Comparison of ENCODE assay signal across 8 mouse cellular contexts in the genomic region with DNA sequence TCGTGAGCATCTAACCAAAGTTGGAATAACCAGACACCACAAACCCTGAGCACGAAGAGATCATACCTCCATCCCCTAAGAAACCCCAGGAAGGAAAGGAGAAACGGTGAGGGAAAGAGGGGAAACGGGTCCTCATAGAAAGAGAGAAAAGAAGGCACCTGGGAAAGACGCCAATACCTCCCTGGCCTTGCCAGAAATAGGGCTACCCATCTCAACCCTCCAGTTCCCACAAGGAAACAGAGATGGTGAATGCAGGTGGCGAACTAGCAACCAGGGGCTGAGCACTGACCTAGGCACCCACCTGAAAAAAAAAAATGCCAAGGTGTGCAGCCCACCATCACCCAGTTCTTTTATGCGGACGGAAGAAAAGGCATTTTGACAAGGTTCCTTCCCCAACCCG. TPM values are rescaled to one million over a fixed set of nuclear protein-coding genes. Genes with fewer than 3 reads are reported as not detected.
A peak's percentile ranks its signal among the peaks of the same experiment; 100 is the strongest.
DNase-seq lines count a peak whose midpoint lies in the region; ATAC-seq and TF ChIP-seq lines count a peak whose summit lies in the region.

No protein-coding gene starts in this region.

- peak overlapping the region; percentile 85 for H3K4me3 ChIP-seq in lung, adult 2 months (replicated peaks; ENCODE audit: extremely low read depth, low read depth, low read length)
- H3K4me3 ChIP-seq in embryonic facial prominence, embryonic 14.5 days (ENCODE audit: low read depth, low read length), result peak overlapping the region; percentile 94
- peak overlapping the region; percentile 85 for H3K4me3 ChIP-seq in intestine, embryonic 15.5 days (replicated peaks)
- H3K4me3 ChIP-seq in neural tube, embryonic 13.5 days, result peak overlapping the region; percentile 95

- no peak for ATAC-seq in embryonic facial prominence, embryonic 14.5 days (ENCODE audit: low read depth)
- no peak for ATAC-seq in intestine, embryonic 15.5 days
- ATAC-seq in neural tube, embryonic 13.5 days (ENCODE audit: low read depth), result no peak

- H3K4me2 ChIP-seq in embryonic facial prominence, embryonic 14.5 days (ENCODE audit: low read depth, low read length), result peak overlapping the region; percentile 89
- H3K4me2 ChIP-seq in intestine, embryonic 15.5 days (replicated peaks), result peak overlapping the region; percentile 97
- peak overlapping the region; percentile 79 for H3K4me2 ChIP-seq in neural tube, embryonic 13.5 days

- DNase-seq in lung, adult 2 months, result no peak
- no peak for DNase-seq in lung, postnatal 4 days
- DNase-seq in embryonic facial prominence, embryonic 14.5 days (ENCODE audit: low spot score), result no peak
- no peak for DNase-seq in adipocyte (ENCODE audit: low spot score)
- no peak for DNase-seq in urinary bladder, postnatal 14 days (ENCODE audit: low spot score)
- no peak for DNase-seq in gastrocnemius, postnatal 36 days

- H3K27ac ChIP-seq in embryonic facial prominence, embryonic 14.5 days (replicated peaks; ENCODE audit: low read depth, low read length), result no peak overlapping the region
- no peak overlapping the region for H3K27ac ChIP-seq in intestine, embryonic 15.5 days
- H3K27ac ChIP-seq in neural tube, embryonic 13.5 days (replicated peaks), result peak overlapping the region; percentile 94

- peak overlapping the region; percentile 83 for H3K9ac ChIP-seq in embryonic facial prominence, embryonic 14.5 days (ENCODE audit: low read depth, low read length)
- peak overlapping the region; percentile 64; the same call in 1 of the 2 replicates for H3K9ac ChIP-seq in intestine, embryonic 15.5 days
- H3K9ac ChIP-seq in neural tube, embryonic 13.5 days, result peak overlapping the region; percentile 95

- TF ChIP-seq CTCF in lung, adult 2 months (IDR thresholded peaks at IDR 0.05; ENCODE audit: insufficient read depth, low read length), result no peak

- no peak for TF ChIP-seq POLR2A in lung, adult 2 months (IDR thresholded peaks at IDR 0.05; ENCODE audit: borderline replicate concordance, extremely low read depth, low read depth, low read length)

- intact Hi-C loops in gastrocnemius, postnatal 36 days (cut with DNase I), result loop anchor here (5.0 kb wide), 1 partner anchor 89 kb away; no protein-coding TSS in a partner anchor

- no peaks in the 10 kb centered on the region for H3K36me3 ChIP-seq in embryonic facial prominence, embryonic 14.5 days (ENCODE audit: control insufficient read depth, insufficient read depth, low read length)
- H3K36me3 ChIP-seq in intestine, embryonic 15.5 days, result no peaks in the 10 kb centered on the region
- H3K36me3 ChIP-seq in neural tube, embryonic 13.5 days, result no peaks in the 10 kb centered on the region

- no peaks in the 10 kb centered on the region for H3K27me3 ChIP-seq in embryonic facial prominence, embryonic 14.5 days (replicated peaks; ENCODE audit: control insufficient read depth, insufficient read depth, low read length)
- H3K27me3 ChIP-seq in intestine, embryonic 15.5 days (replicated peaks), result 0 out of 2 replicates have a peak, but pooled peaks cover 8% of the 10 kb centered on the region
- H3K27me3 ChIP-seq in neural tube, embryonic 13.5 days, result no peaks in the 10 kb centered on the region

- H3K9me3 ChIP-seq in embryonic facial prominence, embryonic 14.5 days (ENCODE audit: control insufficient read depth, low read length), result no peaks in the 10 kb centered on the region
- no peaks in the 10 kb centered on the region for H3K9me3 ChIP-seq in intestine, embryonic 15.5 days
- no peaks in the 10 kb centered on the region for H3K9me3 ChIP-seq in neural tube, embryonic 13.5 days

- 35% methylated on average over 9 of the region's 9 CpGs for WGBS in lung, adult 2 months
- 37% methylated on average over 9 of the region's 9 CpGs for WGBS in embryonic facial prominence, embryonic 14.5 days
- 42% methylated on average over 9 of the region's 9 CpGs for WGBS in intestine, embryonic 15.5 days
- WGBS in neural tube, embryonic 13.5 days, result 35% methylated on average over 9 of the region's 9 CpGs

- H3K4me1 ChIP-seq in lung, adult 2 months (ENCODE audit: control insufficient read depth, insufficient read depth, low read length), result peaks cover 6% of the 10 kb centered on the region; the same call in 1 of the 2 replicates
- H3K4me1 ChIP-seq in embryonic facial prominence, embryonic 14.5 days (ENCODE audit: control insufficient read depth, insufficient read depth, low read length), result peaks cover 5% of the 10 kb centered on the region; the same call in 1 of the 2 replicates
- peaks cover 10% of the 10 kb centered on the region for H3K4me1 ChIP-seq in intestine, embryonic 15.5 days (replicated peaks)
- peaks cover 26% of the 10 kb centered on the region for H3K4me1 ChIP-seq in neural tube, embryonic 13.5 days (replicated peaks)

RNA-seq across cellular contexts. Expression of gene Tmem229b, which starts 1.4 kb away (rescaled TPM):
- polyA plus RNA-seq in lung, adult 2 months (2012; rRNA removed), result 15.4 and 18.6 TPM in 2 replicates
- 8.1 and 9.5 TPM in 2 replicates for polyA plus RNA-seq in embryonic facial prominence, embryonic 14.5 days (2014; fragmentation: Nextera tagmentation; extraction: Ambion mirVana)
- 5.0 and 5.2 TPM in 2 replicates for polyA plus RNA-seq in intestine, embryonic 15.5 days (2015; fragmentation: Nextera tagmentation; extraction: Ambion mirVana)
- polyA plus RNA-seq in neural tube, embryonic 13.5 days (2015; fragmentation: Nextera tagmentation; extraction: Ambion mirVana), result 44.2 and 50.6 TPM in 2 replicates
- total RNA-seq in gastrocnemius, postnatal 36 days (2021), result 10 to 100 TPM in 1 of 2 experiments, 1 to 10 TPM in 1; 7.0 to 10.4 TPM

RNA-seq across cellular contexts. Expression of gene Plekhh1, which starts 22.9 kb away (rescaled TPM):
- polyA plus RNA-seq in lung, adult 2 months (2012; rRNA removed), result 8.9 and 9.3 TPM in 2 replicates
- 2.5 and 3.5 TPM in 2 replicates for polyA plus RNA-seq in embryonic facial prominence, embryonic 14.5 days (2014; fragmentation: Nextera tagmentation; extraction: Ambion mirVana)
- 6.8 and 7.3 TPM in 2 replicates for polyA plus RNA-seq in intestine, embryonic 15.5 days (2015; fragmentation: Nextera tagmentation; extraction: Ambion mirVana)
- polyA plus RNA-seq in neural tube, embryonic 13.5 days (2015; fragmentation: Nextera tagmentation; extraction: Ambion mirVana), result 3.6 and 4.4 TPM in 2 replicates
- 1 to 10 TPM; 1.1 to 1.3 TPM for total RNA-seq in gastrocnemius, postnatal 36 days (2021)
